Mouse (Mus musculus): ENCODE measurements around the gene Manbal. TPM values are rescaled to one million over a fixed set of nuclear protein-coding genes. Genes with fewer than 3 reads are reported as not detected.

Manbal gene
- polyA plus RNA-seq, 1 experiment from 2014 or later: 36.2 TPM

DNA sequence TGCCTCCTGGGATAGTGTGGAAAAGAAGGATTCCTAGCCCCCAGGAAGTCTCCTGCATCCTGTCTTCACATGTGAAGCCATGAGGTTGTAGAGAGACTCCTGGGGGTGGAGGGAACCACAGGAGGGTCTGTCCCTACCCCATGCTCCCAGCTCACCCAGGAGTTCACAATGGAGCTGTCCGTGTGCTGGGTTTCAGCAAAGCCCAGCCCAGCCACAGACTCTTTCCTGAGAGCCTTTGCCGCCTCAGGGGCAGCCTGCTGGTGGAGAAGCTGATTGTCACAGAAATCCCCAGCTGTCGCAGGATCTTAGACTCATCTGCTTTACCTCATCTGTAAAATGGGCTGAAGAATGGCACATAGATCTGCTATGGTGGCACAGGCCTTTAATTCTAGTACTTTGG lies 69.7 kb downstream of the Manbal start:
- Histone ChIP-seq H3K4me2 (replicated peaks; ENCODE audit: low read depth, low read length) (no peak overlapping the region), H3K4me3 (ENCODE audit: low read depth, low read length) (no peak overlapping the region), H3K27me3 (ENCODE audit: control insufficient read depth, insufficient read depth, low read length) (no peaks in the 10 kb centered on the region), H3K9ac (ENCODE audit: low read depth, low read length) (no peak overlapping the region), H3K36me3 (ENCODE audit: control insufficient read depth, insufficient read depth, low read length) (peaks cover 7% of the 10 kb centered on the region; the same call in 1 of the 2 replicates), H3K4me1 (replicated peaks; ENCODE audit: control insufficient read depth, insufficient read depth, low read length) (peaks cover 6% of the 10 kb centered on the region), H3K27ac (ENCODE audit: low read depth, low read length) (no peak overlapping the region), H3K9me3 (ENCODE audit: control insufficient read depth, low read length) (no peaks in the 10 kb centered on the region)
- 88% methylated on average over 3 of the region's 3 CpGs for WGBS
- DNase-seq (ENCODE audit: low spot score) (no peak), ATAC-seq (ENCODE audit: low FRiP score) (no peak)

DNA sequence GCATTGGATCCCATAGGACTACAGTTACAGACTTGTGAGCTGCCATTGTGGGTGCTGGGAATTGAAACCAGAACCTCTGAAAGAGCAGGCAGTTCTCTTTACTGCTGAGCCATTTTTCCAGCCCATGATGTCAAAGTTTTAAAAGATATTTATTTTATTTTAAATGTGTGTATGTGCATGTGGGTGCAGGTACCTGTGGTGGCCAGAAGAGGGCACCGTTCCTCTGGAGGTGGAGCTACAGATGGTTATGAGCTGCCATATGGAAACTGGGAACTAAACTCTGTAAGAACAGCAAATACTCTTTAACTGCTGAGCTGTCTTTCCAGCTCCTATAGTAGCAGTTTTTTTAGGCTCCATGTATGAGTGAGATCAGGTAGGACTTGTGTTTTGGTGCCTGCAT lies 74.0 kb downstream of the Manbal start:
- Histone ChIP-seq H3K4me3 (ENCODE audit: low read depth, low read length) (no peak overlapping the region), H3K27ac (ENCODE audit: low read depth, low read length) (no peak overlapping the region), H3K4me2 (replicated peaks; ENCODE audit: low read depth, low read length) (no peak overlapping the region), H3K27me3 (ENCODE audit: control insufficient read depth, insufficient read depth, low read length) (no peaks in the 10 kb centered on the region), H3K9me3 (ENCODE audit: control insufficient read depth, low read length) (no peaks in the 10 kb centered on the region), H3K4me1 (replicated peaks; ENCODE audit: control insufficient read depth, insufficient read depth, low read length) (no peaks in the 10 kb centered on the region), H3K36me3 (ENCODE audit: control insufficient read depth, insufficient read depth, low read length) (peaks cover 7% of the 10 kb centered on the region; the same call in 1 of the 2 replicates), H3K9ac (ENCODE audit: low read depth, low read length) (no peak overlapping the region)
- ATAC-seq (ENCODE audit: low FRiP score): no peak
- WGBS: 96% methylated on average over 1 of the region's 1 CpGs
- DNase-seq (ENCODE audit: low spot score): no peak

Other genes with a start within 250 kb of the Manbal start
- gene Samhd1, start 232.3 kb upstream of the Manbal start, polyA plus RNA-seq (2014; fragmentation: Nextera tagmentation; extraction: Ambion mirVana): 23.6 and 29.9 TPM in 2 replicates
- 29.9 and 31.8 TPM in 2 replicates for gene Rbl1, start 163.1 kb upstream of the Manbal start, polyA plus RNA-seq (2014; fragmentation: Nextera tagmentation; extraction: Ambion mirVana)
- gene Rpn2, start 88.6 kb upstream of the Manbal start, polyA plus RNA-seq (2014; fragmentation: Nextera tagmentation; extraction: Ambion mirVana): 227 and 256 TPM in 2 replicates
- gene Mroh8, start 88.0 kb upstream of the Manbal start, polyA plus RNA-seq (2014; fragmentation: Nextera tagmentation; extraction: Ambion mirVana): 0.75 and 0.79 TPM in 2 replicates
- gene Ghrh, start 20.1 kb upstream of the Manbal start, polyA plus RNA-seq (2014; fragmentation: Nextera tagmentation; extraction: Ambion mirVana): 1.0 TPM in 2 replicates
- 13.0 and 14.4 TPM in 2 replicates for gene Src, start 50.9 kb downstream of the Manbal start, polyA plus RNA-seq (2014; fragmentation: Nextera tagmentation; extraction: Ambion mirVana)
- 1,515 and 1,745 TPM in 2 replicates for gene Nnat, start 192.5 kb downstream of the Manbal start, polyA plus RNA-seq (2014; fragmentation: Nextera tagmentation; extraction: Ambion mirVana)
- gene Blcap, start 203.7 kb downstream of the Manbal start, polyA plus RNA-seq (2014; fragmentation: Nextera tagmentation; extraction: Ambion mirVana): 117 and 118 TPM in 2 replicates

Measured in hindbrain, embryonic 11.5 days (tissue).